Mouse (Mus musculus): ENCODE results near the gene Herc2.
"Not testable (repeated sequence)": the region's sequence is repeated elsewhere in the genome, so short reads cannot be mapped to it uniquely, and the experiment has no call there.

Herc2 gene

DNA sequence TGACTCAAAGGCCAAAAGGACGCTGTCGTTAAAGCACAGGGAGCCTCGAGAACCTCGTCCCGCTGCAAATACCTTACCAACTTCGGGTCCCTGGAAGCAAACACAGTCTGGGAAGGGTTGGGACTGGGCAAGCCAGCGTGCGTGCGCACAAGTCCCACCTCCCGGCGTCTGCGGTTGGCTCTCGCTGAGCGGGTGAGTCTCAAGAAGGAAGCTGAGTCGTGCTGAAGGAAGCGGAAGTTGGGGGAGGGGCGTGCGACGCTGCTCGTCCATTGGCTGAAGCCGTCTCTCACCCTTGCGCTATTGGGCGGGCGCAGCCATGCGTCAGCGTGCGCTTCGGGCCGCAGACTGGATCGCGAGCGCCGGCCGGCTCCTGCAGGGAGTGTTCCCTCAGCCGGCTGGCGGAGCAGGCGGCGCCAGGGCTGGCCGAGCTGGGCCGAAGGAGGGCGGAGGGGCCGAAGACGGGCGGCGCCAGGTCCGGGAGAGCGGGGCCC, at the start of gene Herc2:
Gene Herc2 (plus strand): TSS at position 366 of the 491 bp plus-strand sequence.
- peak; percentile 96 for DNase-seq (ENCODE audit: low spot score in 2 of 2)

DNA sequence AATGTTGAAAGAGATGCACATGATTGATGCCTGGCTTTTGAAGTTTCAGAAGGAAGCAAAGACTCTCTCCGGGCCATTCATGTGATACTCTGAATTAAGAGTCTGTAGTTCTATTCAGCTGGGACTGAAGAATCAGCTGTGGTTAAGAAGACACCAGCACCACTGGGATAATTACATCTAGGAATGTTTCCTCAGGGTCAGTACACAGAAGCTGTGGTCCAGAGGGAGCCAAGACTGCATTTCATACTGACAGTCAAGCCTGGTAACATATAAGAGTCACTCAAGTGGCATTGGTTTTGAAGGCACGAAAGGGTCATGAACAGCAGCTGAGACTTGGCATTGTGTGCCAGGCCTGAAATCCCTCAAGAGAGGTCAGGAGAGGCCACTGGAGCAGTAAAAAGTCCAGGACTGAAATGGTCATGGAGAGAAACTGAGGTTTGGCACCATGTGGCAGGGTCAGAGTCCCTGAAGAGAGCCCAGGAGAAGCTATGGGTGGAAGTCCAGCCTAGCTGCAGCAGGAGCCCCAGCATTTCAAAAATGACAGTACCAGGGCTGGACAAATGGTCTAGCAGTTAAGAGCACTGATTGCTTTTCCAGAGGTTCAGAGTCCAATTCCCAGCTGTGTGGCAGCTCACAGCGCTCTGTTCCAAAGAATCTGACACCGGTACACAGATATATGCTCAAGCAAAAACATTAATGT, 39.5 kb upstream of the Herc2 start:
- DNase-seq (ENCODE audit: low spot score in 2 of 2) = no peak

DNA sequence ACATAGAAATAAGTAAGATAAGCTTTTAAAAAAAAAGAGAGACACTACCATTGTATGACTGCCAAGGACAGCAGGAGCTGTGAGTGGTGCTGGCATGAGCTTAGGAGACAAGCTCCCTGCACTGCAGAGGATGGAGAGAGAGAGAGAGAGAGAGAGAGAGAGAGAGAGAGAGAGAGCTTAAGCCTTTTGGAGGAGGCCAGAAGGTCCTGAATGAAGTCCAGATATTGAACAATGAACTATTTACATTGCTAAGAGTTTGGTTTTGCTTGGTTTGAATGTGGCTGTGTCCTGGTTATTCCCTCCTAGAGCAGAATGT, 39.0 kb upstream of the Herc2 start:
- no peak for DNase-seq (ENCODE audit: low spot score in 2 of 2)

GRCm38 (mm10) chr7:56013261-56014001, 36.6 kb upstream of the Herc2 start:
- DNase-seq (ENCODE audit: low spot score in 2 of 2) = no peak

- DNase-seq (ENCODE audit: low spot score in 2 of 2) = not testable (repeated sequence)
Observed at GRCm38 (mm10) chr7:56014002-56014702, 35.8 kb upstream of the Herc2 start.

DNA sequence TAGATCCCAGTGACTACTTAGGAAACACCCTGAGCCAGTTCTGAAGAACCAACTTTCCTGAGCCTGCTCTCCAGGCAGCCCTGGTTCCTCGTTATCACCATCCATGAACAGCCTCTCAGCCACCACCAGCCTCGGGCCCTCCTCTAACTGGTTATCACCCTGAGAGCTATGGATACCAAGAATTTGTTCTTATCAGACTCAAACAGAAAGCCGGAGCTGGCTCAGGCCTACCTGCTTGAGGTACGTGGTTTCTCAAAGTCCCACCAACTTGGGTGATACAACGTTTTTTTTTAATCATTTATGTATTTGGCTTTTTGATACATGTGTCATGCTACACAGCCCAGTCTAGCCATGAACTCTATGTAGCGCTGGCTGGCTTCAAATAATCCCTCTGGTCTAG, 34.8 kb upstream of the Herc2 start:
- DNase-seq (ENCODE audit: low spot score in 2 of 2) = no peak

DNA sequence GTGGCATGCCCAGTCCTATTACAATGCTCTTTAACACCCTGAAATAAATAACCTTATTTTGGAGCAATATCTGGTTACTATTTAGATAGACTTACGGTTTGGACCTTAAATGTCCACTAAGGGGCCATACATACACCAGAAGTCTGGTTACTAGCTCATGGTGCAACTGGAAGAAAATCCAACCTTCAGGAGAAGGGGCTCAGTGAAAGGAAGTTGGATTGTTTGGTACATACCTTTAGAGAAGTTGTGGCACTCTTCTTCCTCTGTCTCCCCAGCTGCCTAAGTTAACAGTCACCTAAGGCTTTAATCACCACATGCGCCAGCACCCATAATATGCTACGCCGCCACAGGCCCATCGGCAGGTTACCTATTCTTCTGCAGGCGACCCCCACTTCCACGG, 34.2 kb upstream of the Herc2 start:
- no peak for DNase-seq (ENCODE audit: low spot score in 2 of 2)

DNA sequence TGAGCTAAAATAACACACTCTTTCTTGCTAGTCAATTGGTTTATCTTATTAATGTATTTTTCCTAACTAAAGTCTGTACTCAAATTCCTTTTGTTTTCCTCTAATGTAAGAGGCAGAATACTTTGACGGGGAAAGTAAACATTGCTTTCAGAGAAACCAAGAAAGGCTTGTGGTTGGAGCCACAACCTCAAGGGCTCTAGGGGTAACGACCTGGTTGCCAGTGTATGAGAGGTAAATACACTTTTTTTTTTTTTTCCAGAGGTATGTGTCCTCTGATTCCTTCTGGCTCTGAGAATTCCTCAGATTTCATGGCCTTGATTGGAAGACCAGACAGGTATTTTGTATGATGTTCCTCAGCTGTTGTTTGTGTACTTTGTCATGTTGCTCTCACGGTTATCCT, 32.2 kb upstream of the Herc2 start:
- DNase-seq (ENCODE audit: low spot score in 2 of 2) = no peak

- DNase-seq (ENCODE audit: low spot score in 2 of 2) = no peak
Observed at GRCm38 (mm10) chr7:56018446-56018971, 31.5 kb upstream of the Herc2 start.

DNA sequence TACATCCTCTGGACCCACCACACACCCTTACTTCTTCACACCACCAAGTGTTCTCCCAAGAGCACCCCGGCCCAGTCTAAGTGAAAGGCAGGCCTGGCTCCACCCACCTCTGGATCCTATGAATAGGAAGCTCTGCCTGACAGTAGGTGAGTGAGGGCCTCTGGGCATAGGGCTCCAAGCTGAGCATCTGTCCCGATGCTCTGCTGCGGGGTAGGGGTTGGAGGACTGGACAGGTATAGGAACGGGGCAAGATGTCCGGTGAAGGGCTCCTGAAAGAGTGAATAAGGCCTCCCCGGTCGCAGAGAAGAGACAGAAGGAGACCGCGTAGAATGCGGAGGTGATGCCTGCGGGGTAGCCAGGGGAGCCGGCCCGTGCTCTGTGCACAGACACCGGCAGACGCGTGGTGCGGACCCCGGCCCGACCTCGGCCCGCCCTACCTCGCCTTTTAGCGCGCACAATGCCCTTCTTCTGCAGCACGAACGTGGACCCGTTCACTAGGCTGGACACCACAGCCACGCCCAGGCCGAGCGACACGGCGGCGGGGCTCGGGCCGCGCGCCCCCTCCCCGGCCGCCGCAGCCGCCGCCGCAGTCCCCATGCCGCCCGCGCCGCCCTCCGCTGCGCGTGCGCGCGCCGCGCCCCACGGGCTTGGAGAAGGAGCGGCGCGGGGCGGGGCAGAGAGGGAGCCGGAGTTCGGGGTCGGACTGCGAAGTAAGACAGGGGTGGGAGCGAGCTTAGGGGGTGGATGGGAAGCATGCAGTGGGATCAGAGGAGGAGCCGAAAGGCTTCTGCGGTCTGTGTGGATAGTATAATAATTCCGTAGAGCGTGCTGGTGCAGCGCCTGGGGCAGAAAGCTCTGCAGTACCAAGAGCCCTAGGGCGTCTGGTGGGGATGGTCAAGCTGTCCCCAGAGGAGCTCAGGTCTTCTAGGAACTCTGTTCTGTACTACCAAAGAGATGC, 30.7 kb upstream of the Herc2 start:
- DNase-seq (ENCODE audit: low spot score in 2 of 2) = peak in 1 of 2 experiments; percentile 27

- no peak for DNase-seq (ENCODE audit: low spot score in 2 of 2)
Observed at GRCm38 (mm10) chr7:56019930-56020253, 30.1 kb upstream of the Herc2 start, which contains the start of gene Nipa1. TSS of gene Nipa1 (minus strand) at chr7:56019954.

DNA sequence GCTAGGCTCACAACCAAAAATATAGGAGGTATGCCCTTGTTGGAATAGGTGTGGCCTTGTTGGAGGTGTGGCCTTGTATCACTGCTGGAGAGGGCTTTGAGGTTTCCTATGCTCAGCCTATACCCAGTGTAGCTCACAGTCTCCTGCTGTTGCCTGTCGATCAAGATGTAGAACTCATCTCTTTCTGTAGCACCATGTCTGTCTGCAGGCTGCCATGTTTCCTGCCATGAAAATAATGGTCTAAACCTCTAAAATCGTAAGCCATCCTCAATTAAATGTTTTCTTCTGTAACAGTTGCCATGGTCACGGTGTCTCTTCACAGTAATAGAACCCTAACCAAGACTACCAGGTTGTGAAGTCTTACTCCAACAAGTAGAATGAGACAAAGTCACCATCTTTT, 26.4 kb upstream of the Herc2 start:
- no peak for DNase-seq (ENCODE audit: low spot score in 2 of 2)

- peak; percentile 20 to 70 for DNase-seq (ENCODE audit: low spot score in 2 of 2)
Observed at GRCm38 (mm10) chr7:56042353-56042752, 7.6 kb upstream of the Herc2 start.

DNA sequence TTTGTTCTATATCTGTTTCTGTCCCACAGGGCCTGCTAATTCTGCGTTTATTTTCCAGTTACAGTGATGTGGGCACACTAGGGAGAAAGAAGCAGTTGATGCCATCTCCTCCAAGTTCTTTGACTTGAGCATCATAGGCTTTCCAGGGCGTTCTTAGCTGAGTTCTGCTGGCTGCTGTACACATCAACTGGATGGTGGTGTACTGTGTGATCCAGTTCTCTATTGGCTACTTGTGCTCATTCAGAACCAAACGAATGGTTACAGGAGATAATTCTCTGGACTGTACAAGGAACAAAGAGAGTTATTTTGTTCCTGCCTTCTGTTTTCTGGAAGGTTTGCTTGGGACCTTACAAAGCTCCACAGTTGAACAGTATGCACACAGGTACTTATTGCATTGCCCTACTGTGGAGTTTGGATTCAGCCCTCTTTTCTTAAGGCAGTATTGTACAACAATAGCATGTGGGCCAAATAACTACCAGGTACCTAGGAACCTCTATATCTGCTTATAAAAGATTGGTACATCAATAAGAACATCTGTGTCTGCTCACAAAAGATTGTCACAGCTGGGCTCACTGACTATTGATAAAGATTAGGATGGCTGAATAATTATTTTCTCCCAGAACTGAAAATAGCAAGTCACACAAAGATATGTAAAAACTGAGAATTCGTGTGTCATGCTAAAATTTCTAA, 6.3 kb upstream of the Herc2 start:
- DNase-seq (ENCODE audit: low spot score in 2 of 2) = no peak

DNA sequence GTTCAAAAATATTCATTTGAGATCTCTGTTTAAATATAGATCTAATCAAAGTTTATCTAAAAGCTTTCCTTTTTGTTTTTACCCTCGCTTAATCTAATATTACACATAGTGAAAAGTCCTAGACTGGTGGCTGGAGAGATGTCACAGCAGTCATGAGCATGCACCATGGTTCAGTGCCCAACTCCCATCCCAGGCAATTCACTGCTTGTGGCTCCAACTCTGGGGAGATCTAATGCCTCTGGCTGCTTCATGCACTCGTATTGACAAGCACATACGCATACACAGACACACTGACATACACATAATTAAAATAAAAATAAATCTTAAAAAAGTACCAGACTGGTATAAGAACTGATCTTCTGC, 5.7 kb upstream of the Herc2 start:
- DNase-seq (ENCODE audit: low spot score in 2 of 2) = no peak

DNA sequence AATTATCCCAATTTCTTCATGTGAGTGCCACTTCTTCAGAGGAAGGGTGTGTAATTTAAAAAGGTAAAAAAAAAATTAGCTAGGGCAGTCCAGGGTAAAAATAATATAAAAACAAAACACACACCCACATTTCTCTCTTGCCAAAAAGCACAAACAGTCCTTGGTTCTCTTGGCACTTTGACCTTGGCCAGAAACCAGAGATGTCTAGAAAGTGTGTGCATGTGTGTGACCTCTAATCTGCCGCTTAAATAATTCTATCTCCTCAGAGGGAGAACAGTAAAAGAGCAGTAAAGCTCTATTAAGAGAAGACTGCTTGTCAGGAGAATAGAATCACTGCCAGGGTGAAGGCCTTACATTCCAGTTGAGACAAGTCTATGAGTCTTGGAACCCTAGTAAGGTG, 2.8 kb upstream of the Herc2 start:
- DNase-seq (ENCODE audit: low spot score in 2 of 2) = no peak

DNA sequence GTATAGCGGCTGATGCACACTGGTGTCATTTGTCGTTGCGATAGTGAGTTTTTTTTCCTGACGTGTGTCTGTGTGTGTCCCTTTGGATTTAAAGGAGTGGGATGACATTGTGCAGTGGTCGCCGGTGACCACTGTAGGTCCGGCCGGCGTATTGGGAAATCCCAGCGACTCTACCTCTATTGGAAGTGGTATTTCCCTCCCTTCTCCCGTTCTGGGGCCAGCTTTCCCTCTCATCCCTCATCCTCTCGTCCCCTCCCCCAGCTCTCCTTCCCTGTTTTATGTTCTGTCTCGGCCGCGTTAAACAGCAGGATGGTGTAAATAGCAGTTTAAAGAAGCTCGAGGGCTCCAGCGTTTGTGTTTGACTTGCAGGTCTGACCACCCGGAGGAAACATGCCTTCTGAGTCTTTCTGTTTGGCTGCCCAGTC, 503 bp downstream of the Herc2 start:
- peak in 1 of 2 experiments; percentile 4 for DNase-seq (ENCODE audit: low spot score in 2 of 2)

GRCm38 (mm10) chr7:56052996-56053395, 3.0 kb downstream of the Herc2 start:
- DNase-seq (ENCODE audit: low spot score in 2 of 2) = no peak

DNA sequence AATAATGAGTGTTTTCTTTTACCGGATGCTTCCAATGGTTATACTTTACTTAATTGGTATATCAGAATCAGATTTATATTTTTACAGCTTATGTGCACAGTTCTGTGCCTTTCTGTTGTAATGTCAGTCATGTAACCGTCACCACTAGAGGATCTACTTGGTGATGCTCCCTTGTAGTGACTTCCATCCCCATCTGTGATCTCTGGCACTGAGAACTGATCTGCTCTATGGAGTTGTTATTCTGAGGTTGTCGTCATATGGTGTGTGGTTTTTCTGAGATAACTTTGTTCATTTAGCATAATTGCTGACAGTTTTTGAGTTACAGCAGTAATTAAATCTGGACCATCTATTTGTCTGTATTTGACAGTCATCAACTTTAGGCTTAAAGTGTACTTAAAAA, 5.3 kb downstream of the Herc2 start:
- no peak for DNase-seq (ENCODE audit: low spot score in 2 of 2)

DNA sequence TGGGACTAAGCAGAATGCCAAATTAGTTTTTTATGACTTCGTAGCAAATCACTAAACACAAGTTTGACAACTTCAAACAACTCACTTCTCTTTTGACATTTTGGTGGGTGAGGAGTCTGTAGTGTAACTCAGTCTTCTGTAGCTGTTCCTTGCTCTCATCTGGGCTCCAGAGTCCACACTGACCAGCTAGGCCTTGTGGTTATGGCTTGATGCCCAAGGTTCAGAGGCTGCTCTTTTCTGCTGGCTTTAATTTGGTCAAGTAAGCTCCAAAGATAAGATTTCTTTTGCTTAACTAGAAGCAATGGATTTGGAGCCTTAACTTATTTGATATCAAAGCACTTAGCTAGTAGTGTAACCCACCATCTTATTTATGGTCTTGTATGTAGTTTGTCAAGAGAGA, 14.9 kb downstream of the Herc2 start:
- no peak for DNase-seq (ENCODE audit: low spot score in 2 of 2)

DNA sequence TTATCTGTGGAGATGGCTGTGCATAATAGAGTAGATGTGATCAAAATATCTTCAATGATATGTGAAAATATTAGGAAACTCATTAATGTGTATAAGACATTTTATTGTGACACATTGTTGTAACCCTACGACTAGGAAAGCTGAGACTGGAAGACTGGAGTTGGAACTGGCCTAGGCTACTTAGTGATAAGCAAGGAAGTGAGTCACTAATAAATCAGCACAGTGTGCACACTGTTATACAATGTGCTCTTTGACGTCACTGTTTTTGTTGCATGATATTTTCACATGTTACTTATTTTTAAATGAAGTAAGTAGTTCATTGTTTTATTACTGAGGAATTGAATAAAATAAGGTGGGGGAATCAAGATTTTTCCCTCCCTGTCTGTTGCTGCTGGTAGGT, 16.1 kb downstream of the Herc2 start:
- no peak for DNase-seq (ENCODE audit: low spot score in 2 of 2)

All from thymus, postnatal 10 days (tissue).